ENCODE assay signal across 19 mouse cellular contexts in the genomic region with DNA sequence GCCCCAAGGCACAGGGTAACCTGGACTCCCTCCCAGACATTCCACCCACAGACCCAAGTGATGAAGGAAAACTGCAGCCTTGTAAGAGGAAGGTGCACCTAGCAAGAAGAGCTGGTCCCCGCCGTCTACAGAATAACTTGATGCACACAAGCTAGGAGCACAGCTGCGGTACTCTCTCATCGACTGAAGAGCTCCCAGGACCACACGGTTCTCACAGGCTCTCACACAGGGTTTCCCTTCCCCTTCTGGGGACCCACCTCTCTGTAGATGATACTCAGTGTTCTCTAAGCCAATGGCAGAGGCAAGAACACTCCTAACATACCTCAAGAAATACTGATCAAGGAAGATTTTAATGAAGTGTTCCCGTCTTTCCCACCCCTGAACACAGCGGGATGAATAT. TPM values are rescaled to one million over a fixed set of nuclear protein-coding genes. Genes with fewer than 3 reads are reported as not detected.
DNase-seq lines count a peak whose midpoint lies in the region; ATAC-seq and TF ChIP-seq lines count a peak whose summit lies in the region.
"Had no signal": no experiment of that assay in that cellular context is flagged by ENCODE, and none has a peak within 500 bp of the region (broad histone marks: within the 10 kb centered on the region; RNA-seq: fewer than 3 reads in every experiment).

No protein-coding gene starts in this region.

- peaks cover 22% of the 10 kb centered on the region for H3K36me3 ChIP-seq in embryonic facial prominence, embryonic 14.5 days (ENCODE audit: control insufficient read depth, insufficient read depth, low read length)
- peaks cover 96% of the 10 kb centered on the region for H3K36me3 ChIP-seq in embryonic facial prominence, embryonic 10.5 days (replicated peaks)
- peaks cover 10% of the 10 kb centered on the region; the same call in 1 of the 2 replicates for H3K36me3 ChIP-seq in lung, embryonic 15.5 days
- peaks cover 7% of the 10 kb centered on the region; the same call in 1 of the 2 replicates for H3K36me3 ChIP-seq in macrophage (ENCODE audit: inconsistent target)

- no peaks in the 10 kb centered on the region for H3K27me3 ChIP-seq in embryonic facial prominence, embryonic 14.5 days (replicated peaks; ENCODE audit: control insufficient read depth, insufficient read depth, low read length)
- H3K27me3 ChIP-seq in embryonic facial prominence, embryonic 10.5 days (replicated peaks; ENCODE audit: low read depth, poor library complexity, severe bottlenecking): no peaks in the 10 kb centered on the region
- H3K27me3 ChIP-seq in lung, embryonic 15.5 days: no peaks in the 10 kb centered on the region
- H3K27me3 ChIP-seq: heart, embryonic 15.5 days had no signal

- DNase-seq in embryonic facial prominence, embryonic 14.5 days (ENCODE audit: low spot score): no peak
- no peak for DNase-seq in embryonic facial prominence, embryonic 10.5 days (ENCODE audit: low spot score)
- no peak for DNase-seq in lung, adult 2 months
- DNase-seq in A20 (ENCODE audit: low read depth, low spot score): peak; percentile 43
- DNase-seq in yolk sac, embryonic 10.5 days (ENCODE audit: low spot score): no peak
- no peak for DNase-seq in cerebellum, adult 9-10 months
- DNase-seq: adrenal gland, postnatal 14 days; cerebellum, adult 8-10 months; forebrain, postnatal 0 days; gastrocnemius, adult 2 months; kidney, adult 9 months; lung, embryonic 14.5 days; midbrain, embryonic 14.5 days; thymus, postnatal 4 days had no signal

- H3K4me2 ChIP-seq in embryonic facial prominence, embryonic 14.5 days (ENCODE audit: low read depth, low read length): no peak overlapping the region
- H3K4me2 ChIP-seq in lung, embryonic 15.5 days: no peak overlapping the region
- H3K4me2 ChIP-seq: heart, embryonic 15.5 days; liver, embryonic 11.5 days; lung, embryonic 14.5 days had no signal

- no peak overlapping the region for H3K9ac ChIP-seq in embryonic facial prominence, embryonic 14.5 days (ENCODE audit: low read depth, low read length)
- no peak overlapping the region for H3K9ac ChIP-seq in lung, embryonic 15.5 days
- H3K9ac ChIP-seq: forebrain, postnatal 0 days; heart, embryonic 15.5 days; lung, embryonic 14.5 days had no signal

- H3K9me3 ChIP-seq in embryonic facial prominence, embryonic 14.5 days (ENCODE audit: control insufficient read depth, low read length): no peaks in the 10 kb centered on the region
- no peaks in the 10 kb centered on the region for H3K9me3 ChIP-seq in embryonic facial prominence, embryonic 10.5 days
- H3K9me3 ChIP-seq in lung, embryonic 15.5 days: no peaks in the 10 kb centered on the region
- H3K9me3 ChIP-seq: heart, embryonic 15.5 days had no signal

- TF ChIP-seq POLR2A in lung, adult 2 months (IDR thresholded peaks at IDR 0.05; ENCODE audit: borderline replicate concordance, extremely low read depth, low read depth, low read length): no peak

- no peak for TF ChIP-seq CTCF in lung, adult 2 months (IDR thresholded peaks at IDR 0.05; ENCODE audit: insufficient read depth, low read length)

- peaks cover 5% of the 10 kb centered on the region for H3K4me1 ChIP-seq in embryonic facial prominence, embryonic 14.5 days (ENCODE audit: control insufficient read depth, insufficient read depth, low read length)
- peaks cover 21% of the 10 kb centered on the region for H3K4me1 ChIP-seq in embryonic facial prominence, embryonic 10.5 days
- H3K4me1 ChIP-seq in lung, embryonic 15.5 days: peaks cover 16% of the 10 kb centered on the region; the same call in 1 of the 2 replicates
- no peaks in the 10 kb centered on the region for H3K4me1 ChIP-seq in lung, adult 2 months (ENCODE audit: control insufficient read depth, insufficient read depth, low read length)

- peaks cover 41% of the 10 kb centered on the region for H3K79me2 ChIP-seq in macrophage (ENCODE audit: inconsistent target)

- 0 out of 2 replicates have a peak overlapping the region, but pooled peaks have one; percentile 11 for H3K27ac ChIP-seq in embryonic facial prominence, embryonic 14.5 days (replicated peaks; ENCODE audit: low read depth, low read length)
- H3K27ac ChIP-seq in embryonic facial prominence, embryonic 10.5 days (replicated peaks): no peak overlapping the region
- H3K27ac ChIP-seq in lung, embryonic 15.5 days: peak overlapping the region; percentile 59
- H3K27ac ChIP-seq in macrophage: peak overlapping the region; percentile 8; the same call in 1 of the 2 replicates
- H3K27ac ChIP-seq: gastrocnemius, adult 2 months had no signal

- 84% methylated on average over 7 of the region's 7 CpGs for WGBS in embryonic facial prominence, embryonic 14.5 days
- WGBS in embryonic facial prominence, embryonic 10.5 days: 93% methylated on average over 7 of the region's 7 CpGs
- WGBS in lung, embryonic 15.5 days: 85% methylated on average over 7 of the region's 7 CpGs
- whole genome bisulfite sequencing in lung, adult 2 months: 82% methylated on average over 7 of the region's 7 CpGs
- WGBS in macrophage (ENCODE audit: missing documents): 53% methylated on average over 7 of the region's 7 CpGs

- no peak overlapping the region for H3K4me3 ChIP-seq in embryonic facial prominence, embryonic 14.5 days (ENCODE audit: low read depth, low read length)
- H3K4me3 ChIP-seq in embryonic facial prominence, embryonic 10.5 days: no peak overlapping the region
- no peak overlapping the region for H3K4me3 ChIP-seq in lung, embryonic 15.5 days
- H3K4me3 ChIP-seq in lung, adult 2 months (replicated peaks; ENCODE audit: extremely low read depth, low read depth, low read length): no peak overlapping the region
- no peak overlapping the region for H3K4me3 ChIP-seq in macrophage (ENCODE audit: inconsistent target)
- H3K4me3 ChIP-seq: gastrocnemius, adult 2 months; heart, embryonic 15.5 days had no signal

- no peak for ATAC-seq in embryonic facial prominence, embryonic 14.5 days (ENCODE audit: low read depth)
- ATAC-seq in lung, embryonic 15.5 days (ENCODE audit: borderline replicate concordance, extremely low read depth, low FRiP score, low TSS enrichment): no peak
- ATAC-seq: activated CD4-positive, CD25-positive, alpha-beta regulatory T cell, adult 4 months; forebrain, postnatal 0 days had no signal

RNA-seq across cellular contexts. Expression of a gene that starts 48.4 kb away (rescaled TPM):
- polyA plus RNA-seq in embryonic facial prominence, embryonic 14.5 days (2014; fragmentation: Nextera tagmentation; extraction: Ambion mirVana): 46.1 and 56.2 TPM in 2 replicates
- 120 and 124 TPM in 2 replicates for polyA plus RNA-seq in embryonic facial prominence, embryonic 10.5 days (2016; fragmentation: Nextera tagmentation; extraction: Ambion mirVana)
- 56.4 and 62.0 TPM in 2 replicates for polyA plus RNA-seq in lung, embryonic 15.5 days (2015; fragmentation: Nextera tagmentation; extraction: Ambion mirVana)
- polyA plus RNA-seq in lung, adult 2 months (2012; rRNA removed): 17.6 and 19.9 TPM in 2 replicates
- 1,000 to 10,000 TPM in 1 of 26 experiments, 100 to 1,000 TPM in 14, 10 to 100 TPM in 11; 65.8 to 1,056 (median 152) TPM for total RNA-seq in macrophage (2018; cell fraction: chromatin; rRNA removed)
- total RNA-seq in macrophage (2018; cell fraction: cytosol; rRNA removed): 100 to 1,000 TPM in 2 of 26 experiments, 10 to 100 TPM in 24; 32.3 to 169 (median 53.6) TPM
- 100 to 1,000 TPM in 18 of 26 experiments, 10 to 100 TPM in 8; 75.5 to 593 (median 137) TPM for total RNA-seq in macrophage (2018; cell fraction: nucleus; rRNA removed)
- 34.2 to 43.0 TPM (median 36.4 TPM) in 3 replicates for polyA plus RNA-seq in macrophage (2018)
